Mouse (Mus musculus) kidney, postnatal 10 days (tissue): ENCODE results near the gene Gpr18.

Experiments used
- DNase-seq: peaks from one replicate; pipeline ENCODE4 v3.0.0; 2021; ENCODE audit warnings: mixed read lengths

The Gpr18 gene

GRCm38 (mm10) chr14:121920511-121921124 lies 5.0 kb upstream of the Gpr18 start:
- DNase-seq, result peak; percentile 86

- DNase-seq, result no peak
These were observed 4.2 kb upstream of the Gpr18 start for GRCm38 (mm10) chr14:121919752-121920151.

- DNase-seq, result no peak
These were observed 2.7 kb upstream of the Gpr18 start for GRCm38 (mm10) chr14:121918266-121918665.

- no peak for DNase-seq
These were observed 922 bp upstream of the Gpr18 start for GRCm38 (mm10) chr14:121916311-121917094.

DNA sequence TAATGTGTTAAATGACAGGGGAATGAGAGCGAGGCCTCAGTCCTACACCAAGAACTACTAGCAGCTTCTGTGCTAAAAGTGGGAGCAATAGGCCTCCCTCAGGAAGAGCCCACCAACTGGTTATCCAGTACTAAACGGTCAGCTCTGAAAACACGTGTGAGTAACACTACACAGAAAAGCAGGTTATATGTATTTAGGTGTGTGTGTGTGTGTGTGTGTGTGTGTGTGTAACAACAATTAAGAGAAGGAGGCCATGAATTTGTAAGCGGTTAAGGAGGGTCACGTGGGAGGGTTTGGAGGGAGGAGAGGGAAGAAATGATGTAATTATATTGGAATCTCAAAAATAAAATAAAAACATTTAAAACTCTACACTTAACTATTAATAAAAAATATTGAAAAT lies 438 bp downstream of the Gpr18 start:
- no peak for DNase-seq

DNA sequence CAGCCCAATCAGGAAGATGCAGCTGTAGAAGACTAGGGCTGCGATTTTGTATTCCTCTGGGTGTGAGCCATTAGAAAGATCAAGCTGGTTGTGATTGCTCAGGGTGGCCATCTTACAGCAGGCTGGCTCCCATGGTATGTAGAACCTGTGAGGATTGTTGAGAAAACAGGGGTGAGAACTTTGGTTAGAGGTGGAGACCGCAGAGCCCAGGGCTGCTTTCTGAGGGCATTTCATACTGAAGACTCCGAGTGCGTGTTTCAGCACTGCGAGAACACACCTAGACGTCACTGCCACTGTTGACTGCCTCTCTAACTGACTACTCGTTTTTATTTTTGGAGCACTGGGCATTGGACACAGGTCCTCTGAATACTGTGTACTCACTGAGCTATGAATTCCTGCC lies 3.1 kb downstream of the Gpr18 start:
- DNase-seq, result no peak

- no peak for DNase-seq
These were observed 5.7 kb downstream of the Gpr18 start for GRCm38 (mm10) chr14:121909868-121910267.

GRCm38 (mm10) chr14:121906992-121907681 lies 8.4 kb downstream of the Gpr18 start:
- DNase-seq, result no peak

DNA sequence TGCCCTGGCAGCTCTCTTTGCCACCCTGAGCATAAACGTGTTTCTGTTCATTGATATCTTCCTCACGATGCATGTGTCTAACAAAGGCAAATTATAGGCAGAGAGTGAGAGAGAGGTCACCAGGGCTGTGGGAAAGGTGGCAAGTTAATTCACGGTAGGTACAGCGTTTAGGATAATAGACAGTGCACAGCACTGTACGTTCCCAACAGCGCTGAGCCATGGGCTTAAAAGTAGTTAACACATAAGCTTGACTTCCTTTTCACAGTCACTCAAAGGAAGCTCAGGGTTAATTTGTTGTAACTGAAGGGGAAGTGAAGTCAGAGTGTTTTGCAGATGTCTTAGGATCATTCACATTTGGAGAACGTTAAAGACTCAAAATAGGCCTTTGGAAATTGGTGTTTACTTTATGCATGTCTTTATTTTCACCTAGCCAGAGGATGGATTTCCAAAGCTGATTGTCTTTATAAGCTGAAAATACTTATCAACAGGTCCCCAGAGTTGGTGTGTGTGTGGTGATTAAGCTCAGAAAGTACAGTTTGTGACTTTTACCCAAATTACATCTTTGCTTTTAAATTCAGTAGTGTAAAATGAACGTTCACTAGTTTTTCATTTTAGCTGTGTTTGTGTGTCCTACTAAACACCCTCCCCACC lies 9.1 kb downstream of the Gpr18 start:
- DNase-seq, result no peak

GRCm38 (mm10) chr14:121904754-121905153 lies 10.8 kb downstream of the Gpr18 start:
- no peak for DNase-seq

GRCm38 (mm10) chr14:121903381-121903876 lies 12.2 kb downstream of the Gpr18 start:
- DNase-seq, result no peak

GRCm38 (mm10) chr14:121901511-121901910 lies 14.1 kb downstream of the Gpr18 start:
- no peak for DNase-seq

DNA sequence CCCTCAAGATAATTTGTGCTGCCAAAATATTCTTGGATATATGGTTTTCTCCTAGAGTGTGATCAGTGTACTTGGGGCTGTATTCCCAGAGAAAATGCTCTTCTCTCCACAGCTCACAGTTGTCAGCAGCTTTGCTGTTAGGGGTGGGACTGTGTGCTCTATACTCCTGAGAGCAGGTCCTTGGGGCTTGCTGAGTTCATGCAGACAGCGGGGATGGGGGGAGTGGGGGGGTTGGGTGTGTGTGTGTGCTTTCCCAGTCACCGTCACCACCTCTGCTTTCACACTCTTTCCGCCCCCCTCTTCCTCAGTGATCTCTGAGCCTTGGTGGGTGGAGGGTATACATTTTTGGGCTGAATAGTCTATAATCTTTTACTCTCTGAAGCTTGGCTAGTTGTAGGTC lies 16.5 kb downstream of the Gpr18 start:
- no peak for DNase-seq

DNA sequence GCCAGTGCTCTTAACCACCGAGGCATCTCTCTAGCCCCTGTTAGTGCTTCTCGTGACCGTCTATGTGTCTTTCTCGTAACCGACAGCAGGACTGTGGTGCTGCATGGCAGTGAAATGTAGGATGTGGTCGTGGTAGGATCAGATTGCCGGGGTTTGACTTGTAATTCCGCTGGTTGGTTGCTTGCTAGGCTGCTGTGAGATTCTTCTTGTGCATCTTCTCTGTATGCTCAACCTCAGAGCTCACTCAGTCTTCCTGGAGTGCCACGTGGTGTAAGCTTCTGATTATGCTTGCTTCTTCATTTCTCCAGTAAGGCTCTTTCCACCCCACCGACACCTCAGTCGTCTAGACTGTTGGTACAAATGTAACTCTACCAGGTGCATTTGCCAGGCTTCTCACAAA lies 17.1 kb downstream of the Gpr18 start:
- DNase-seq, result no peak

DNA sequence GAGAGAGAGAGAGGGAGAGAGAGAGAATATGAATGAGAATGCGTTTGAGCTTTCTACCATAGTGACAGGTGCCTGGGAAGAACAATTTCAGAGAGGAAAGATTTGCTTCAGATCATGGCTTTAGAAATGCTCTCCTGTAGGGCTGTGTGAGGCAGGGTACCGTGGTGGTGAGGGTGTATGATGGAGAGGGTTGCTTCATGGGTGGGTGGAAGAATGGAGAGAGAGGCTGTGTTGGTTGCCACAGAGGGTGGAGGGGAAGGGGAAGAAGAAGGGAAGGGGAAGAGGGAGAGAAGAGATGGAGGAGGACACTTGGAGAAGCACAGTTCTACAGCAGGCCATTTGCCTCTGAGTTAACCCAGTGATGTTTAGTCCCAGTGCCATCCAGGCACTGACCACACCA lies 17.8 kb downstream of the Gpr18 start:
- DNase-seq, result no peak

DNA sequence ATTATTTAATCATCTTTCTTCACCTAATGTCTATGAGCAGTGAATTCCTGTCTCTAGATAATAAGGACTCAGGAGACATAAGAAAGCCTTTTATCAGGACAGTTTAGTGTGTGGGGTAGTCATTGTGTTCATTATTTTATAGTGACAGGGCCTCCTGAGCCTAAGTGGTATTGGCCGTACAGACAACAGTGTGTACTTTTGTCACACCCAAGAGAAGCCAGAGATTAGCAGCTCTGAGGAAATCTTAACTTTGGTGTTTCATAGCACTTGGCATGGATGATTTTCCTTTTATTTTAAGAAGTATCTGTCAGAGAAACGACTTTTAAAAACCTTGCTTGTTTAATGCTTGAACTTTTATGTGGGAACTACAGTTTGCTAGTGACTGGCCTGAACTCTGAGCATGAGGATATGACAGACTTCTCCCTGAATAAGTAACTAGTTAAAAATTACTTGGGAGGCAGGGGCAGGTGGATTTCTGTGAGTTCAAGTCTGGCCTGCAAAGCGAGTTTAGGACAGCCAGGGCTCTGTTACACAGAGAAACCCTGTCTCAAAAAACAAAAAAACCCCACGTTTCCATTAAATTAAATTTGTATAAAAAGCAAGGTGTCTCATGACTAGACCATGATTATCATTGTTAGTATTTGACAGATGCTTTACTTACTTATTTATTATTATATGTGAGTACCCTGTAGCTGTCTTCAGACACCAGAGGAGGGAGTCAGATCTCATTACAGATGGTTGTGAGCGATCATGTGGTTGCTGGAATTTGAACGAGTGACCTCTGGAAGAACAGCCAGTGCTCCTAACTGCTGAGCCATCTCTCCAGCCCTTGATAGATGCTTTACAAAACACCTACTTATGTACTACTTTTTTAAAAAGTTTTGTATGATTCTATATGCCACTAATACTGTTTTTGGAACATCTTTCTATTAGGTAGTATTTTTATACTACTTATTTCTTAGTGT lies 19.2 kb downstream of the Gpr18 start:
- DNase-seq, result no peak

DNA sequence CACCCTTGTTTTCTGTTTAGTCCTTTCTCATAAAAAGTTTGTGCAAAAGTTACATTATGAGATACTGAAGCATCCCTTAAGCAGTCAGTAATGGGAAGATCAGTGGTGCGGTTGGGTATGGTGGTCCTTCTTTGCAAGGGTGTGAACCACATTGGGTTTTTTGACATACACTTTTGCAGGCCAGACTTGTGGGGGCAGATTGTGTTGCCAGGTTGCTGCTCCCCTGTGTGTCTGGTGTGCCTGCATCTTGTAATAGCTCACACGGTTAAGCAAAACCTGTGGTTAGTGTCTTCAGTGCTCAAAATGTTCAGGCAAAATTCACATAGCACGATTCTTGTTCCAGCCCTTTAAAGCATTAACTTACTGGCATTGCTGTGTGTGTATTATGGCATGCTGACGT lies 20.3 kb downstream of the Gpr18 start:
- no peak for DNase-seq

DNA sequence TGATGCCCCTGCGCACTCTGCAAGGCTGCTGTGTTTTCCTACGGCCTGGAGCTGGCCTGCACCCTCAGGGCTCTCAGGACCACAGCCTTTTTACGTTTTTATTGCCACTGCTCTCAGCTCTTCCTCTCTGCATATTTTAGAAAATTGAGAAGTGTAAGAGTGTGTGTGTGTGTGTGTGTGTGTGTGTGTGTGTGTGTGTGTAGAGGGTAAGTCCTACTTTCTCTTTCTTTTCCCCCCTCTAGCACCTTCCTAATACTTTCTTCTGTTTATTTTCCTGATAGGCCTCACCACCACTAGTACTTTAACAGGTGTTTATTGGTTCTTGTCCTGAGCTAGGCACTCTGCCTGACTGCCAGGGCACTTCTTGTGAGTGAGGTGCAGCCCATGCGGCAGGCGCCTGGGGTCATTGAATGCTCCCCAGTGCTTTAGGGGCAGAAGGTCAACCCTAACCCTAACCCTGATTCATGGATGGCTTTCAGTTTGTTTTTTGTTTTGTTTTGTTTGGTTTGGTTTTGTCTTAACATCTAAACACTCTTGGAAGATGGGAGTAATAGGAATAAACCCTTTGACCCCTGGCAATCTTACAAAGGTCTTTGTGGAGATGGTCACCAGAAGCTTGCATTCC lies 21.0 kb downstream of the Gpr18 start:
- DNase-seq, result no peak

- DNase-seq, result no peak
These were observed 21.8 kb downstream of the Gpr18 start for GRCm38 (mm10) chr14:121893747-121894146.

- peak; percentile 84 for DNase-seq
These were observed 31.3 kb downstream of the Gpr18 start for GRCm38 (mm10) chr14:121884150-121884797.

DNA sequence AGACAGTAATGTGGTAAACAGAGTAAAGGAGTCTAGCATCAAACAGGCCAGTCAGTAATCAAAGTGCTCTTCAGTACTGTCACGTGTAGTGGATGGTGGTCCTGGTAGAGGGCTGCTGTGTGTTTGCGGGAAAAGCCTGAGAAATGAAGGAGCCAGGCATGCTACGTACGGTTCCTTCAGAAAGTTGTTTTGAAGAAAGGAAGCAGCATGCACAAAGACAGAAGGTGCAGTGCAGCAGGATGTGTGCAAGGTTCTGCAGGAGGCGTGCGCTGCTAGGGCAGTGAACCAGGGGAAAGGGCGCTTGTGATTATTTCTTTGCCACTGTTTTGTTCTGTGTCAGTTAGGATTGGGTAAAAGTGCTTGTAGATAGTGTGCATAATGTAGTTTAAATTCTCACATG lies 34.4 kb downstream of the Gpr18 start:
- DNase-seq, result no peak
